Mouse (Mus musculus): ENCODE data around the gene Inpp4b.

Inpp4b gene

GRCm38 (mm10) chr8:81840512-81840911 is 498.2 kb downstream of the Inpp4b start:
- no peak for DNase-seq (ENCODE audit: low spot score in 2 of 2)

- DNase-seq (ENCODE audit: low spot score in 2 of 2) = no peak
These were observed 502.0 kb downstream of the Inpp4b start for GRCm38 (mm10) chr8:81844104-81844982.

- no peak for DNase-seq (ENCODE audit: low spot score in 2 of 2)
These were observed 505.6 kb downstream of the Inpp4b start for GRCm38 (mm10) chr8:81847929-81848328.

GRCm38 (mm10) chr8:81849976-81850375 is 507.6 kb downstream of the Inpp4b start:
- no peak for DNase-seq (ENCODE audit: low spot score in 2 of 2)

GRCm38 (mm10) chr8:81853184-81853583 is 510.8 kb downstream of the Inpp4b start:
- no peak for DNase-seq (ENCODE audit: low spot score in 2 of 2)

- DNase-seq (ENCODE audit: low spot score in 2 of 2) = no peak
These were observed 512.2 kb downstream of the Inpp4b start for GRCm38 (mm10) chr8:81854543-81854942.

- no peak for DNase-seq (ENCODE audit: low spot score in 2 of 2)
These were observed 512.7 kb downstream of the Inpp4b start for GRCm38 (mm10) chr8:81855009-81855408.

- no peak for DNase-seq (ENCODE audit: low spot score in 2 of 2)
These were observed 513.8 kb downstream of the Inpp4b start for GRCm38 (mm10) chr8:81856120-81856519.

GRCm38 (mm10) chr8:81856608-81857007 is 514.3 kb downstream of the Inpp4b start:
- DNase-seq (ENCODE audit: low spot score in 2 of 2) = no peak

- no peak for DNase-seq (ENCODE audit: low spot score in 2 of 2)
These were observed 516.0 kb downstream of the Inpp4b start for GRCm38 (mm10) chr8:81858393-81858792.

GRCm38 (mm10) chr8:81859805-81860204 is 517.4 kb downstream of the Inpp4b start:
- DNase-seq (ENCODE audit: low spot score in 2 of 2) = no peak

- DNase-seq (ENCODE audit: low spot score in 2 of 2) = no peak
These were observed 519.0 kb downstream of the Inpp4b start for GRCm38 (mm10) chr8:81861311-81861710.

- no peak for DNase-seq (ENCODE audit: low spot score in 2 of 2)
These were observed 520.4 kb downstream of the Inpp4b start for GRCm38 (mm10) chr8:81862738-81863137.

GRCm38 (mm10) chr8:81864318-81864717 is 522.0 kb downstream of the Inpp4b start:
- DNase-seq (ENCODE audit: low spot score in 2 of 2) = no peak

GRCm38 (mm10) chr8:81865664-81866063 is 523.3 kb downstream of the Inpp4b start:
- no peak for DNase-seq (ENCODE audit: low spot score in 2 of 2)

GRCm38 (mm10) chr8:81867020-81867419 is 524.7 kb downstream of the Inpp4b start:
- peak in 1 of 2 experiments; percentile 5 for DNase-seq (ENCODE audit: low spot score in 2 of 2)

GRCm38 (mm10) chr8:81870466-81870865 is 528.1 kb downstream of the Inpp4b start:
- no peak for DNase-seq (ENCODE audit: low spot score in 2 of 2)

GRCm38 (mm10) chr8:81880071-81880470 is 537.7 kb downstream of the Inpp4b start:
- DNase-seq (ENCODE audit: low spot score in 2 of 2) = no peak

- no peak for DNase-seq (ENCODE audit: low spot score in 2 of 2)
These were observed 541.8 kb downstream of the Inpp4b start for GRCm38 (mm10) chr8:81884195-81884594.

- DNase-seq (ENCODE audit: low spot score in 2 of 2) = no peak
These were observed 546.5 kb downstream of the Inpp4b start for GRCm38 (mm10) chr8:81888843-81889242.

GRCm38 (mm10) chr8:81893292-81893691 is 550.9 kb downstream of the Inpp4b start:
- no peak for DNase-seq (ENCODE audit: low spot score in 2 of 2)

GRCm38 (mm10) chr8:81946812-81947211 is 604.5 kb downstream of the Inpp4b start:
- DNase-seq (ENCODE audit: low spot score in 2 of 2) = no peak

GRCm38 (mm10) chr8:81953101-81953500 is 610.7 kb downstream of the Inpp4b start:
- DNase-seq (ENCODE audit: low spot score in 2 of 2) = no peak

Measured in urinary bladder, postnatal 36 days (tissue).